Mouse (Mus musculus): ENCODE results near the gene Rem2. TPM values are rescaled to one million over a fixed set of nuclear protein-coding genes. Genes with fewer than 3 reads are reported as not detected.

The Rem2 gene
- polyA plus RNA-seq, 1 experiment from 2014 or later: 52.3 TPM

- H3K27me3 ChIP-seq: peaks cover 26% of the 10 kb centered on the region
- H3K9me3 ChIP-seq: no peaks in the 10 kb centered on the region
- H3K9ac ChIP-seq (replicated peaks): peak overlapping the region; percentile 43
- H3K4me2 ChIP-seq (replicated peaks): peak overlapping the region; percentile 51
- H3K4me3 ChIP-seq (replicated peaks): peak overlapping the region; percentile 29
- no peak for ATAC-seq
- peaks cover 5% of the 10 kb centered on the region; the same call in 1 of the 2 replicates for H3K36me3 ChIP-seq
- H3K27ac ChIP-seq: no peak overlapping the region
- H3K4me1 ChIP-seq (replicated peaks): peaks cover 47% of the 10 kb centered on the region
- WGBS: 2% methylated on average over 40 of the region's 40 CpGs
These were observed 3.6 kb downstream of the Rem2 start for GRCm38 (mm10) chr14:54479451-54479920.

- Histone ChIP-seq H3K4me1 (replicated peaks) (peaks cover 39% of the 10 kb centered on the region), H3K27ac (no peak overlapping the region), H3K36me3 (peaks cover 5% of the 10 kb centered on the region; the same call in 1 of the 2 replicates), H3K27me3 (peaks cover 26% of the 10 kb centered on the region), H3K9ac (replicated peaks) (no peak overlapping the region), H3K9me3 (no peaks in the 10 kb centered on the region), H3K4me3 (replicated peaks) (no peak overlapping the region), H3K4me2 (replicated peaks) (no peak overlapping the region)
- 64% methylated on average over 6 of the region's 6 CpGs for WGBS
- no peak for ATAC-seq
These were observed 4.8 kb downstream of the Rem2 start for GRCm38 (mm10) chr14:54480673-54481072.

- ATAC-seq: no peak
- no peak overlapping the region for H3K9ac ChIP-seq (replicated peaks)
- no peak overlapping the region for H3K4me3 ChIP-seq (replicated peaks)
- 81% methylated on average over 8 of the region's 8 CpGs for WGBS
- H3K9me3 ChIP-seq: no peaks in the 10 kb centered on the region
- H3K36me3 ChIP-seq: peaks cover 5% of the 10 kb centered on the region; the same call in 1 of the 2 replicates
- peaks cover 35% of the 10 kb centered on the region for H3K4me1 ChIP-seq (replicated peaks)
- peaks cover 26% of the 10 kb centered on the region for H3K27me3 ChIP-seq
- no peak overlapping the region for H3K27ac ChIP-seq
- no peak overlapping the region for H3K4me2 ChIP-seq (replicated peaks)
These were observed 5.5 kb downstream of the Rem2 start for GRCm38 (mm10) chr14:54481402-54481801.

- Histone ChIP-seq H3K27ac (no peak overlapping the region), H3K27me3 (peaks cover 23% of the 10 kb centered on the region), H3K9ac (replicated peaks) (no peak overlapping the region), H3K36me3 (peaks cover 5% of the 10 kb centered on the region; the same call in 1 of the 2 replicates), H3K4me2 (replicated peaks) (no peak overlapping the region), H3K9me3 (no peaks in the 10 kb centered on the region), H3K4me1 (replicated peaks) (peaks cover 24% of the 10 kb centered on the region), H3K4me3 (replicated peaks) (no peak overlapping the region)
- 36% methylated on average over 9 of the region's 9 CpGs for WGBS
- ATAC-seq: no peak
These were observed 6.6 kb downstream of the Rem2 start for GRCm38 (mm10) chr14:54482498-54482897.

GRCm38 (mm10) chr14:54485899-54486298 is 10.0 kb downstream of the Rem2 start:
- H3K4me1 ChIP-seq (replicated peaks): peaks cover under 1% of the 10 kb centered on the region; the same call in 1 of the 2 replicates
- H3K4me2 ChIP-seq (replicated peaks): no peak overlapping the region
- H3K9me3 ChIP-seq: no peaks in the 10 kb centered on the region; the same call in 1 of the 2 replicates
- no peaks in the 10 kb centered on the region for H3K27me3 ChIP-seq
- no peak for ATAC-seq
- no peak overlapping the region for H3K27ac ChIP-seq
- no peak overlapping the region for H3K9ac ChIP-seq (replicated peaks)
- WGBS: 93% methylated on average over 7 of the region's 7 CpGs
- H3K4me3 ChIP-seq (replicated peaks): no peak overlapping the region
- H3K36me3 ChIP-seq: no peaks in the 10 kb centered on the region

GRCm38 (mm10) chr14:54487732-54488131 is 11.8 kb downstream of the Rem2 start:
- H3K27ac ChIP-seq: no peak overlapping the region
- no peak overlapping the region for H3K4me2 ChIP-seq (replicated peaks)
- 72% methylated on average over 2 of the region's 2 CpGs for WGBS
- no peak overlapping the region for H3K9ac ChIP-seq (replicated peaks)
- no peaks in the 10 kb centered on the region; the same call in 1 of the 2 replicates for H3K9me3 ChIP-seq
- H3K4me3 ChIP-seq (replicated peaks): no peak overlapping the region
- no peaks in the 10 kb centered on the region for H3K4me1 ChIP-seq (replicated peaks)
- no peaks in the 10 kb centered on the region for H3K36me3 ChIP-seq
- ATAC-seq: no peak
- H3K27me3 ChIP-seq: no peaks in the 10 kb centered on the region

GRCm38 (mm10) chr14:54488350-54488749 is 12.4 kb downstream of the Rem2 start:
- Histone ChIP-seq H3K36me3 (no peaks in the 10 kb centered on the region), H3K9ac (replicated peaks) (no peak overlapping the region), H3K9me3 (no peaks in the 10 kb centered on the region; the same call in 1 of the 2 replicates), H3K4me1 (replicated peaks) (no peaks in the 10 kb centered on the region), H3K27ac (no peak overlapping the region), H3K4me3 (replicated peaks) (no peak overlapping the region), H3K4me2 (replicated peaks) (no peak overlapping the region), H3K27me3 (no peaks in the 10 kb centered on the region)
- ATAC-seq: no peak

GRCm38 (mm10) chr14:54492345-54493131 is 16.6 kb downstream of the Rem2 start:
- no peak overlapping the region for H3K4me2 ChIP-seq (replicated peaks)
- no peak overlapping the region for H3K4me3 ChIP-seq (replicated peaks)
- H3K36me3 ChIP-seq: no peaks in the 10 kb centered on the region
- H3K9ac ChIP-seq (replicated peaks): no peak overlapping the region
- ATAC-seq: no peak
- H3K4me1 ChIP-seq (replicated peaks): no peaks in the 10 kb centered on the region
- H3K9me3 ChIP-seq: no peaks in the 10 kb centered on the region; the same call in 1 of the 2 replicates
- no peak overlapping the region for H3K27ac ChIP-seq
- WGBS: 70% methylated on average over 18 of the region's 18 CpGs
- H3K27me3 ChIP-seq: no peaks in the 10 kb centered on the region

- H3K9me3 ChIP-seq: no peaks in the 10 kb centered on the region; the same call in 1 of the 2 replicates
- no peaks in the 10 kb centered on the region for H3K36me3 ChIP-seq
- no peak overlapping the region for H3K27ac ChIP-seq
- H3K4me3 ChIP-seq (replicated peaks): no peak overlapping the region
- WGBS: 96% methylated on average over 5 of the region's 5 CpGs
- no peak overlapping the region for H3K4me2 ChIP-seq (replicated peaks)
- H3K4me1 ChIP-seq (replicated peaks): no peaks in the 10 kb centered on the region
- ATAC-seq: no peak
- H3K27me3 ChIP-seq: no peaks in the 10 kb centered on the region
- no peak overlapping the region for H3K9ac ChIP-seq (replicated peaks)
These were observed 17.3 kb downstream of the Rem2 start for GRCm38 (mm10) chr14:54493236-54493635.

- Histone ChIP-seq H3K27me3 (no peaks in the 10 kb centered on the region), H3K9ac (replicated peaks) (no peak overlapping the region), H3K4me3 (replicated peaks) (no peak overlapping the region), H3K9me3 (no peaks in the 10 kb centered on the region; the same call in 1 of the 2 replicates), H3K4me1 (replicated peaks) (no peaks in the 10 kb centered on the region), H3K36me3 (no peaks in the 10 kb centered on the region), H3K4me2 (replicated peaks) (no peak overlapping the region), H3K27ac (no peak overlapping the region)
- ATAC-seq: peak; percentile 69; the same call in 1 of the 2 replicates
- 3% methylated on average over 3 of the region's 3 CpGs for WGBS
These were observed 18.3 kb downstream of the Rem2 start for GRCm38 (mm10) chr14:54494234-54494633.

- 90% methylated on average over 14 of the region's 14 CpGs for WGBS
- H3K4me1 ChIP-seq (replicated peaks): no peaks in the 10 kb centered on the region
- 0 out of 2 replicates have a peak, but pooled peaks cover 5% of the 10 kb centered on the region for H3K9me3 ChIP-seq
- H3K27me3 ChIP-seq: no peaks in the 10 kb centered on the region
- H3K27ac ChIP-seq: no peak overlapping the region
- no peak overlapping the region for H3K4me3 ChIP-seq (replicated peaks)
- ATAC-seq: no peak
- H3K4me2 ChIP-seq (replicated peaks): no peak overlapping the region
- no peaks in the 10 kb centered on the region for H3K36me3 ChIP-seq
- no peak overlapping the region for H3K9ac ChIP-seq (replicated peaks)
These were observed 20.8 kb downstream of the Rem2 start for GRCm38 (mm10) chr14:54496706-54497105.

GRCm38 (mm10) chr14:54499330-54499729 is 23.4 kb downstream of the Rem2 start:
- Histone ChIP-seq H3K36me3 (no peaks in the 10 kb centered on the region), H3K9ac (replicated peaks) (no peak overlapping the region), H3K27ac (no peak overlapping the region), H3K4me3 (replicated peaks) (no peak overlapping the region), H3K4me1 (replicated peaks) (no peaks in the 10 kb centered on the region), H3K27me3 (no peaks in the 10 kb centered on the region), H3K9me3 (0 out of 2 replicates have a peak, but pooled peaks cover 5% of the 10 kb centered on the region), H3K4me2 (replicated peaks) (no peak overlapping the region)
- 72% methylated on average over 2 of the region's 2 CpGs for WGBS
- ATAC-seq: no peak

Data from midbrain, embryonic 13.5 days (tissue).